Mouse (Mus musculus): Measurements from ENCODE around the gene Chd6. TPM values are rescaled to one million over a fixed set of nuclear protein-coding genes. Genes with fewer than 3 reads are reported as not detected.

The Chd6 gene
- polyA plus RNA-seq, 1 experiment from 2014 or later, result 30.8 TPM

DNA sequence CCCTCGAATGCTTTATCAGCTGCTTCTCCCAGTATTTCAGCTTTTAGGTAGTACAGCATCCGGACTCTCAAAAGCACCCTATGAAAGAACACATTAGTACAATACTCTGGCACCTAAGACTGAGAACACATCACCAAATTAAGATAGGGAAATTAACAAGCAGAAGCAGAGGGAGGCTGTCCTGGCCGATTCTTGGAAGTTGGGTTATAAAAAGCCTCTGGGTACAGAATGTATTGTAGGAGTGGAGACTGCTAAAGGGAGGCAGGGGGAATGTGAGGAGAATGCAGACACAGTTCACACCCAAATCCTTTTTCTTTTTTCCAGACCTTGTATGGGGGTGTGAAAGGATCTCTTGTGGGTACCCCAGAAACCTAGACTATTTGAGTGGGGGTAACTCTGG, 126.2 kb downstream of the Chd6 start:
- Histone ChIP-seq H3K4me1 (ENCODE audit: control insufficient read depth, insufficient read depth, low read length) (no peaks in the 10 kb centered on the region), H3K4me3 (ENCODE audit: low read depth, low read length) (no peak overlapping the region)
- 96% methylated on average over 3 of the region's 3 CpGs for WGBS

DNA sequence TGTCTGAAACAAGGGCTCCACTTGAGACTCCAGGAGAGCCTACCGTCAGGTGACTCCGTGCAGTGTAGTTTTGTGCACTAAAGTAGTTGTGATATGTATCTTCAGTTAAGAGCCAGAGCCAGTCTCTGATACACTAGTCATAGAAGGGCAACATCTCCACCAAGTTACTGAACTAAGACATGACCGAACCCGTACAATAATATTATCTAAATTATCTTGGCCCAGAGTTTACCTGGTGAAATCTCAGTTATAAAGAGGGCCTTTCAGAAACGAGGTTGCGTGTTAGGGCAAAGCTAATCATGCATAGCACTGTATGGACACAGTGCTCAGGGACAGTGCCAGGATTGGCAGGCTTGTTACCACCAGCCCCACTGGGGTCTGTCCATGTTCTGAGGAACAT, 127.1 kb downstream of the Chd6 start:
- no peaks in the 10 kb centered on the region for H3K27me3 ChIP-seq (ENCODE audit: control insufficient read depth, insufficient read depth, low read depth, low read length)
- H3K4me3 ChIP-seq (ENCODE audit: low read depth, low read length), result no peak overlapping the region
- no peaks in the 10 kb centered on the region for H3K4me1 ChIP-seq (ENCODE audit: control insufficient read depth, insufficient read depth, low read length)
- peaks cover 44% of the 10 kb centered on the region for H3K36me3 ChIP-seq (ENCODE audit: control insufficient read depth, insufficient read depth, low read length)
- no peak overlapping the region for H3K27ac ChIP-seq (ENCODE audit: low read length)
- no peaks in the 10 kb centered on the region for H3K9me3 ChIP-seq (replicated peaks; ENCODE audit: control insufficient read depth, low read length, poor library complexity, severe bottlenecking)
- no peak for ATAC-seq
- no peak overlapping the region for H3K9ac ChIP-seq (ENCODE audit: low read depth, low read length)
- no peak overlapping the region for H3K4me2 ChIP-seq (ENCODE audit: low read length)
- 94% methylated on average over 6 of the region's 6 CpGs for WGBS

More for the DNA sequence above, 126.2 kb downstream of the Chd6 start:
- peaks cover 45% of the 10 kb centered on the region for H3K36me3 ChIP-seq (ENCODE audit: control insufficient read depth, insufficient read depth, low read length)
- no peak overlapping the region for H3K4me2 ChIP-seq (ENCODE audit: low read length)
- H3K27me3 ChIP-seq (ENCODE audit: control insufficient read depth, insufficient read depth, low read depth, low read length), result no peaks in the 10 kb centered on the region
- H3K27ac ChIP-seq (ENCODE audit: low read length), result no peak overlapping the region
- H3K9me3 ChIP-seq (replicated peaks; ENCODE audit: control insufficient read depth, low read length, poor library complexity, severe bottlenecking), result no peaks in the 10 kb centered on the region
- no peak for ATAC-seq
- no peak overlapping the region for H3K9ac ChIP-seq (ENCODE audit: low read depth, low read length)

DNA sequence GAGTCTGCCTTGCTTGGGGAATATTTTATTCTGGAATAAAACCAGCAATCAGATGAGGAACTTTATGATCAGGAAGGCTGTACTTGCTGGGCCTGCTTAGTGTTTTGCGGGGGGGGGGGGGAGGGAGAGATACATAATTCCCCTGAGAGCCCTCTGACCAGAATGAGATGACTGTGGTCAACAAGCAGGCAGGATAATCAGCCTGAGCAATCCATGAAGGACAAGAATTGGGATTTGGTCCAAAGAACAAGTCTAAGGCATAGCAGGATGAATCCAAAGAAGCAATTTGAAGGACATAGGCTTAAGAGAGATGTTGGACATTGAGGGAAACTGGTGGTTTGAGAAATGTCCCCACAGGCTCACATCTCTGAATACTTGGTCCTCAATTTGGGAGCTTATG, 130.2 kb downstream of the Chd6 start:
- Histone ChIP-seq H3K9me3 (replicated peaks; ENCODE audit: control insufficient read depth, low read length, poor library complexity, severe bottlenecking) (no peaks in the 10 kb centered on the region), H3K27me3 (ENCODE audit: control insufficient read depth, insufficient read depth, low read depth, low read length) (no peaks in the 10 kb centered on the region), H3K4me2 (ENCODE audit: low read length) (no peak overlapping the region), H3K27ac (ENCODE audit: low read length) (no peak overlapping the region), H3K36me3 (ENCODE audit: control insufficient read depth, insufficient read depth, low read length) (peaks cover 36% of the 10 kb centered on the region), H3K4me1 (ENCODE audit: control insufficient read depth, insufficient read depth, low read length) (no peaks in the 10 kb centered on the region), H3K9ac (ENCODE audit: low read depth, low read length) (no peak overlapping the region), H3K4me3 (ENCODE audit: low read depth, low read length) (no peak overlapping the region)
- no peak for ATAC-seq
- 100% methylated on average over 1 of the region's 1 CpGs for WGBS

DNA sequence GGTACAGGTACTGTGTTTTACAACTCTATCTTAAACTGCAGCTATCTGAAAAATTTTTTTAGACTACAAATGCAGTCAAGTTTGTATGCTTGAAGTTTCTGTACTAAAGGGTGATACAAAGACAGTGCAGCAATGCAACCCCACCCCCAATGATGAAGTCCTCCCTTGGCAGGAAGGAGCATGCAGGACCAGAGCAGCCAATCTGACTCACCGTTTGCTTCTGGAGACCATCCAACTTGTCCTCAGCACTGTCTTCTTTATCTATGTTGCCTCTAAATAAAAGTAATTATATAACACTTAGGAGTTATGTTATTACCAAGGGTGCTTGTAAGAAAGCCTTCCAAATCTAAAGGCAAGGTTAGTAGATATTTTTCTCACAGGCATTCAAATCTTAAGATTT, 131.6 kb downstream of the Chd6 start:
- H3K36me3 ChIP-seq (ENCODE audit: control insufficient read depth, insufficient read depth, low read length), result peaks cover 23% of the 10 kb centered on the region

DNA sequence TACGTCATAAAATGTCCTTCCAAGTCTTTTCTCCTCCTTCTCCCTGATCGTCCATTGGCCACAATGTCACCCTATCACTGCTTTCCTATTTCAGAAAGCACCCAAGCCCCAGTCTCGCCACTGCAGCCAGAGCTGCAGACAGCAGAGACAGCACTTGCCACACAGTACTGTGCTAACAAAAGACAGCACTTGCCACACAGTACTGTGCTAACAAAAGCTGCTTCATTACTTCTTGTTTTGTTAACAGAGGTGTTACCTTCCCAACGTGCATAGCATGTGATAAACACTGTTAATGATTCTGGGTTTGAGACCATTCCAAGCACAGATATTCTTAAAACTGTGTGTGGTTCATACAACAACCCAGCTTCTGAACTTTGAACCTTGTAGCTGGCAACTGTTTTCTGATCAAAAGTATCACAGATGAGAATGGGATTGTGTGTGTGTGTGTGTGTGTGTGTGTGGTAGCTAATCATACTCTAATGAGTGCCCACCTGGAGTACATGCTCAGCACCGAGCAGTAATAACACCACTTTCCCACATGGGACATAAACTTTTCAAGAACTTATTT, 135.1 kb downstream of the Chd6 start:
- no peak overlapping the region for H3K4me3 ChIP-seq (ENCODE audit: low read depth, low read length)
- H3K27me3 ChIP-seq (ENCODE audit: control insufficient read depth, insufficient read depth, low read depth, low read length), result no peaks in the 10 kb centered on the region
- no peak overlapping the region for H3K4me2 ChIP-seq (ENCODE audit: low read length)
- no peak for ATAC-seq
- no peaks in the 10 kb centered on the region for H3K4me1 ChIP-seq (ENCODE audit: control insufficient read depth, insufficient read depth, low read length)
- H3K36me3 ChIP-seq (ENCODE audit: control insufficient read depth, insufficient read depth, low read length), result peaks cover 13% of the 10 kb centered on the region
- H3K9ac ChIP-seq (ENCODE audit: low read depth, low read length), result no peak overlapping the region
- WGBS, result 87% methylated on average over 5 of the region's 5 CpGs
- H3K9me3 ChIP-seq (replicated peaks; ENCODE audit: control insufficient read depth, low read length, poor library complexity, severe bottlenecking), result no peaks in the 10 kb centered on the region
- no peak overlapping the region for H3K27ac ChIP-seq (ENCODE audit: low read length)

More for the DNA sequence above, 131.6 kb downstream of the Chd6 start:
- Histone ChIP-seq H3K4me3 (ENCODE audit: low read depth, low read length) (no peak overlapping the region), H3K27ac (ENCODE audit: low read length) (no peak overlapping the region), H3K9me3 (replicated peaks; ENCODE audit: control insufficient read depth, low read length, poor library complexity, severe bottlenecking) (no peaks in the 10 kb centered on the region), H3K4me2 (ENCODE audit: low read length) (no peak overlapping the region), H3K9ac (ENCODE audit: low read depth, low read length) (no peak overlapping the region), H3K27me3 (ENCODE audit: control insufficient read depth, insufficient read depth, low read depth, low read length) (no peaks in the 10 kb centered on the region), H3K4me1 (ENCODE audit: control insufficient read depth, insufficient read depth, low read length) (no peaks in the 10 kb centered on the region)
- WGBS, result 87% methylated on average over 1 of the region's 1 CpGs
- ATAC-seq, result no peak

DNA sequence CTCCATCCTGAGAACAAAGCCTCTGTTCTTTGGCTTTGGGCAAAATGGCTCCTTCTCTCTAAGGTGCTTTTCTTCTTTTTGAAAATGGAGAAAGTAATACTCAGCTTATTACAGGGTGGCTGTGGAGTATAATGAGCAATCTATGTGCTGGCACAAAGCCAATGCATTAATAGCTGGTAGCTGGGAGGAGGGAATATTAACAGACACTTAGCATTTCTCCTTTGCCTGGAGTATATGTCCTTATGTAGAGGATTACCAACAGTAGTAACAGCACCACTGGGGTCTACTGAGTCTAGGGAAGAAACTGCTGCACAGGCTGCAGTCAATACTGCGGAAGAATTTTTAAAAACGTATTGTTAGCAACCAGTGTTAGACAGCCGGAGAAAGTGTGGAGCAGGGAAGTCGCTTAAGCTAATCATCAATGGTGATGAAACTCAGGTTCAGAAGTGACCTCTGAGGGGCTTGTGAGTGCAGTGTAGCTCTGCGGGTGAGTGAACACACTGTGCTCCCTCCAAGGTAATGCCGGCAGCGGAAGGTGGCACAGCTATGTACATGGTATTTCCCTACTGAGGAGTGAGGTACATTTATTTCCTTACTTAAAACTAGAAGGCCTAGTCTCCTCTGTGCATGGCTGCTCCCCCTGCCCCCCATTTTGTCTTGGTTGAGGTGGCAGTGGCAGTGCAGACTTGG, 136.6 kb downstream of the Chd6 start:
- H3K9ac ChIP-seq (ENCODE audit: low read depth, low read length), result no peak overlapping the region
- no peak overlapping the region for H3K4me2 ChIP-seq (ENCODE audit: low read length)
- 79% methylated on average over 7 of the region's 7 CpGs for WGBS
- no peaks in the 10 kb centered on the region for H3K9me3 ChIP-seq (replicated peaks; ENCODE audit: control insufficient read depth, low read length, poor library complexity, severe bottlenecking)
- H3K4me1 ChIP-seq (ENCODE audit: control insufficient read depth, insufficient read depth, low read length), result no peaks in the 10 kb centered on the region
- peaks cover 19% of the 10 kb centered on the region for H3K36me3 ChIP-seq (ENCODE audit: control insufficient read depth, insufficient read depth, low read length)
- H3K4me3 ChIP-seq (ENCODE audit: low read depth, low read length), result no peak overlapping the region
- H3K27ac ChIP-seq (ENCODE audit: low read length), result peak overlapping the region; percentile 64
- H3K27me3 ChIP-seq (ENCODE audit: control insufficient read depth, insufficient read depth, low read depth, low read length), result no peaks in the 10 kb centered on the region
- ATAC-seq, result peak; percentile 51

DNA sequence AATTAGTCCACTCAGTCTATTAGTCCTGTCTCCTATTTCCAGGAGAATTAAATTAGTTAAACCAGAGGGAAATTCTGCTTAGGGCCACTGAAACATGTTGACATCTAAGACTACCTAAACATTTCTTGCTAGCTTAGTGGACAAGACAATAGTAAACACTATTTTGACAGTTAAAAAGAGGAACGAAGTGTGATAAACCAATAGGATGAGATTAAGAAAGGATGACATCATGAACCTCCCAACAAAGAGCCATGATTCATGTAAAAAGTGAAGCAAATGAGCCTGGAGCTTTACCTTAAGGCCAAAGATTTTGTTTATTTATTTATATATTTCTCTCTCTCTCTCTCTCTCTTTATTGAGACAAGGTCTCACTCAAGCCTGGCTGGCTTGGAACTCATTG, 146.7 kb downstream of the Chd6 start:
- H3K4me1 ChIP-seq (ENCODE audit: control insufficient read depth, insufficient read depth, low read length), result no peaks in the 10 kb centered on the region
- WGBS, result 87% methylated on average over 1 of the region's 1 CpGs
- H3K27me3 ChIP-seq (ENCODE audit: control insufficient read depth, insufficient read depth, low read depth, low read length), result no peaks in the 10 kb centered on the region
- no peak overlapping the region for H3K9ac ChIP-seq (ENCODE audit: low read depth, low read length)
- H3K4me3 ChIP-seq (ENCODE audit: low read depth, low read length), result no peak overlapping the region
- no peak overlapping the region for H3K27ac ChIP-seq (ENCODE audit: low read length)
- H3K4me2 ChIP-seq (ENCODE audit: low read length), result no peak overlapping the region
- H3K36me3 ChIP-seq (ENCODE audit: control insufficient read depth, insufficient read depth, low read length), result peaks cover 46% of the 10 kb centered on the region
- ATAC-seq, result no peak
- H3K9me3 ChIP-seq (replicated peaks; ENCODE audit: control insufficient read depth, low read length, poor library complexity, severe bottlenecking), result no peaks in the 10 kb centered on the region

DNA sequence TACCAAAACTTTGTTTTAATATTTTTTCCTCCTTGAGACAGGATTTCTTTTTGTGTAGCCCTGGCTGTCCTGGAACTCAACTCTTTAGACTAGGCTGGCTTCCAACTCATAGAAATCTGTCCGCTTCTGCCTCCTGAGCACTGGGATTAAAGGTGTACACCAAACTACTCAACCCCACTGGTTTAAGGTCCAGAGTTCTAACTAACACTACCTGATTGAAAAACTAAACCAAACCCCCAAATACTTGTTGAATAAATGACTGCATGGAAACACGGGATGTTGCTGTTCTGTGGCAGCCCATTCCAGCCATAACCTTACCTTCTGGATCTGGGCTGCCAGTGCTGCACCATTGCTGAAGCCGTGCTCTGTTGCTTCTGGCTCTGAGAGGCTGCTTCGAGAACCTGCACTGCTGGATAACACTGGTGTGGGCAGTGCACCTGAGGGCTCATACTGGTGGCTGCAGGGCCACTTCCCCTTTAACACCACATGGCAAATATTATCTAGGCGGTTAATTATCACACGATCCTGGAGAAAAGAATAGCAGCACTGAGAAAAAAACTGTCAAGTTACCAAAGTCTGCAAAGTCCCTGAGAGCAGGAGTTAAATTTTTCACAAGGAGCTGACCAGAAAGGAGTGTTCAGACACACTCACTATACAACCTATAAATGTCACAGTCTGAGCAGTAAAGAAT, 147.8 kb downstream of the Chd6 start:
- H3K36me3 ChIP-seq (ENCODE audit: control insufficient read depth, insufficient read depth, low read length), result peaks cover 41% of the 10 kb centered on the region
- WGBS, result 95% methylated on average over 6 of the region's 6 CpGs
- ATAC-seq, result no peak

DNA sequence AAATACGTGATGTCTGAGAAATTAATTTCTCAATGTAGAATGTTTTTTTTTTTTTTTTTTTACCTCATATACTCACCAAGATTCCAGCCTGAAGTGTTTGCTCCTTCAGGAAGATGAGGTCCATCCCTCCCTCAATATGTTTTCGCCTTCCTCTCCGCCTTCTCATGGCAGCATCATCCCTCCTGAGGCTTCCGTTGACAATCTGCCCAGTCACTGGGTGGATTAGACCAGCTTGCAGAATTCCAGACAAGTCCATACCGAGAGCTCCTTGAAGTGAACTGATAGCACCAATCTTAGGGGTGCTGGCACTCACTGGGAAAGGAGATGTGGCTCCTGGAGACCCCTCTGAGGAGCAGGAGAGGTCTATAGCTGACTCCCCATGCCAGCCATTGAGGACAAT, 149.0 kb downstream of the Chd6 start:
- Histone ChIP-seq H3K4me2 (ENCODE audit: low read length) (no peak overlapping the region), H3K27ac (ENCODE audit: low read length) (no peak overlapping the region), H3K36me3 (ENCODE audit: control insufficient read depth, insufficient read depth, low read length) (peaks cover 32% of the 10 kb centered on the region), H3K4me1 (ENCODE audit: control insufficient read depth, insufficient read depth, low read length) (no peaks in the 10 kb centered on the region), H3K9me3 (replicated peaks; ENCODE audit: control insufficient read depth, low read length, poor library complexity, severe bottlenecking) (no peaks in the 10 kb centered on the region), H3K9ac (ENCODE audit: low read depth, low read length) (no peak overlapping the region), H3K4me3 (ENCODE audit: low read depth, low read length) (no peak overlapping the region), H3K27me3 (ENCODE audit: control insufficient read depth, insufficient read depth, low read depth, low read length) (no peaks in the 10 kb centered on the region)
- 95% methylated on average over 5 of the region's 5 CpGs for WGBS
- no peak for ATAC-seq

More for the DNA sequence above, 147.8 kb downstream of the Chd6 start:
- H3K4me1 ChIP-seq (ENCODE audit: control insufficient read depth, insufficient read depth, low read length), result no peaks in the 10 kb centered on the region
- H3K4me2 ChIP-seq (ENCODE audit: low read length), result no peak overlapping the region
- no peak overlapping the region for H3K9ac ChIP-seq (ENCODE audit: low read depth, low read length)
- no peak overlapping the region for H3K4me3 ChIP-seq (ENCODE audit: low read depth, low read length)
- H3K27ac ChIP-seq (ENCODE audit: low read length), result no peak overlapping the region
- no peaks in the 10 kb centered on the region for H3K9me3 ChIP-seq (replicated peaks; ENCODE audit: control insufficient read depth, low read length, poor library complexity, severe bottlenecking)
- H3K27me3 ChIP-seq (ENCODE audit: control insufficient read depth, insufficient read depth, low read depth, low read length), result no peaks in the 10 kb centered on the region

Measured in midbrain, embryonic 16.5 days (tissue).